Comparison of ENCODE assay signal across 13 mouse cellular contexts in the genomic region with DNA sequence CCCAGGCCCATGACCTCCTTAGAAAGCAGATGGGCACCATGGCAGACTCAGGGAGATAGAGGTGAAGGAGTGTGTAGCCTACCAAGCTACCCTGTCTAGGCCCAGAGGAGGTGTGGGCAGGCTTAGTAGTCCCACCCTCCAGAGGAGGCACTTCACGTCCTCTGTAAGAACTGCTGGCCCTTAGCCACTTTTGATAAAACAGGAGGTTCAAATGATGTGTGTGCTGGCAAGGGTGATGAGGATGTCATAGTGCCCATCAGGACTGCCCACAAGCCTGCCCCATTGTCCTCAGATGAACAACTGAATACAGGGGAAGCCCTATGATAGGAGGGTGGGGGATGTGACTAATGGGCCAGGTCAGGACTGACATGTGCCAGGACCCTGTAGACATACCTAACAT. TPM values are rescaled to one million over a fixed set of nuclear protein-coding genes. Genes with fewer than 3 reads are reported as not detected.
DNase-seq lines count a peak whose midpoint lies in the region; ATAC-seq and TF ChIP-seq lines count a peak whose summit lies in the region.
"Had no signal": no experiment of that assay in that cellular context is flagged by ENCODE, and none has a peak within 500 bp of the region (broad histone marks: within the 10 kb centered on the region; RNA-seq: fewer than 3 reads in every experiment).

No protein-coding gene starts in this region.

- peak overlapping the region; percentile 85 for H3K27ac ChIP-seq in heart, adult 2 months
- 0 out of 2 replicates have a peak overlapping the region, but pooled peaks have one; percentile 20 for H3K27ac ChIP-seq in liver, embryonic 12.5 days
- H3K27ac ChIP-seq in liver, embryonic 11.5 days (ENCODE audit: low read depth, low read length) = no peak overlapping the region
- no peak overlapping the region for H3K27ac ChIP-seq in thymus, adult 2 months (ENCODE audit: control insufficient read depth, insufficient read depth, low read length)

- H3K4me1 ChIP-seq in heart, adult 2 months (ENCODE audit: control insufficient read depth, insufficient read depth, low read length) = peaks cover 43% of the 10 kb centered on the region
- peaks cover 89% of the 10 kb centered on the region for H3K4me1 ChIP-seq in liver, embryonic 12.5 days
- peaks cover 47% of the 10 kb centered on the region for H3K4me1 ChIP-seq in liver, embryonic 11.5 days (replicated peaks; ENCODE audit: control insufficient read depth, insufficient read depth, low read length)
- peaks cover 36% of the 10 kb centered on the region for H3K4me1 ChIP-seq in thymus, adult 2 months (replicated peaks; ENCODE audit: control insufficient read depth, insufficient read depth, low read length)

- peaks cover 1% of the 10 kb centered on the region; the same call in 1 of the 2 replicates for H3K79me2 ChIP-seq in heart, adult 2 months (replicated peaks; ENCODE audit: control insufficient read depth, insufficient read depth, low read length)

- DNase-seq in heart, adult 2 months = peak in 1 of 2 experiments; percentile 47
- no peak for DNase-seq in heart, postnatal 14 days
- DNase-seq in liver, embryonic 11.5 days (ENCODE audit: low spot score) = no peak
- DNase-seq in heart, postnatal 10 days = peak; percentile 70
- no peak for DNase-seq in thymus, adult 2 months
- no peak for DNase-seq in testis, postnatal 14 days (ENCODE audit: low spot score)
- DNase-seq: adrenal gland, adult 2 months; embryo, embryonic 11 days; gastrocnemius, postnatal 36 days; kidney, postnatal 4 days had no signal

- no peak overlapping the region for H3K4me3 ChIP-seq in heart, adult 2 months
- no peak overlapping the region for H3K4me3 ChIP-seq in liver, embryonic 12.5 days
- H3K4me3 ChIP-seq in liver, embryonic 11.5 days (ENCODE audit: low read depth, low read length) = no peak overlapping the region
- H3K4me3 ChIP-seq in thymus, adult 2 months (ENCODE audit: control insufficient read depth, insufficient read depth, low read length) = no peak overlapping the region
- H3K4me3 ChIP-seq: forebrain, embryonic 10.5 days had no signal

- ATAC-seq in liver, embryonic 12.5 days = no peak
- no peak for ATAC-seq in liver, embryonic 11.5 days (replicated peaks; ENCODE audit: low FRiP score)
- peak; percentile 51 for ATAC-seq in megakaryocyte progenitor cell, adult 5-6 weeks (replicated peaks; ENCODE audit: poor library complexity)

- no peaks in the 10 kb centered on the region for H3K9me3 ChIP-seq in liver, embryonic 12.5 days (replicated peaks)
- no peaks in the 10 kb centered on the region for H3K9me3 ChIP-seq in liver, embryonic 11.5 days (ENCODE audit: control insufficient read depth, low read length)
- H3K9me3 ChIP-seq: forebrain, embryonic 10.5 days had no signal

- H3K9ac ChIP-seq in heart, adult 2 months (ENCODE audit: low read depth, low read length) = no peak overlapping the region
- H3K9ac ChIP-seq in liver, embryonic 12.5 days = no peak overlapping the region
- H3K9ac ChIP-seq in liver, embryonic 11.5 days (ENCODE audit: low read depth, low read length) = no peak overlapping the region

- no peaks in the 10 kb centered on the region for H3K27me3 ChIP-seq in heart, adult 2 months (ENCODE audit: control insufficient read depth, insufficient read depth, low read length)
- H3K27me3 ChIP-seq in liver, embryonic 12.5 days (replicated peaks) = no peaks in the 10 kb centered on the region
- no peaks in the 10 kb centered on the region for H3K27me3 ChIP-seq in liver, embryonic 11.5 days (replicated peaks; ENCODE audit: control insufficient read depth, insufficient read depth, low read length)
- no peaks in the 10 kb centered on the region for H3K27me3 ChIP-seq in thymus, adult 2 months (ENCODE audit: control insufficient read depth, insufficient read depth, low read length)

- WGBS in heart, adult 2 months = 7% methylated on average over 1 of the region's 1 CpGs
- WGBS in liver, embryonic 12.5 days (ENCODE audit: insufficient replicate concordance) = 32% methylated on average over 1 of the region's 1 CpGs
- WGBS in liver, embryonic 11.5 days = 46% methylated on average over 1 of the region's 1 CpGs
- WGBS in thymus, adult 2 months = 86% methylated on average over 1 of the region's 1 CpGs

- no peaks in the 10 kb centered on the region; the same call in 1 of the 2 replicates for H3K36me3 ChIP-seq in heart, adult 2 months (ENCODE audit: control insufficient read depth, insufficient read depth, low read length)
- H3K36me3 ChIP-seq in liver, embryonic 12.5 days = 0 out of 2 replicates have a peak, but pooled peaks cover 2% of the 10 kb centered on the region
- H3K36me3 ChIP-seq in liver, embryonic 11.5 days (ENCODE audit: control insufficient read depth, insufficient read depth, low read length) = no peaks in the 10 kb centered on the region
- no peaks in the 10 kb centered on the region for H3K36me3 ChIP-seq in thymus, adult 2 months (ENCODE audit: control insufficient read depth, insufficient read depth, low read length)

- TF ChIP-seq POLR2A in heart, adult 2 months (IDR thresholded peaks at IDR 0.05; ENCODE audit: insufficient read depth, low read depth, low read length) = no peak
- no peak for TF ChIP-seq POLR2A in thymus, adult 2 months (IDR thresholded peaks at IDR 0.05; ENCODE audit: control insufficient read depth, extremely low read depth, insufficient read depth, low read length, poor library complexity)

- intact Hi-C loops in heart, adult 2 months (cut with DNase I) = no loop called here
- intact Hi-C loops in heart, postnatal 14 days (cut with DNase I) = no loop called here
- intact Hi-C loops in heart, postnatal 10 days (cut with DNase I) = no loop called here

- no peak for TF ChIP-seq CTCF in heart, adult 2 months (IDR thresholded peaks at IDR 0.05)
- no peak for TF ChIP-seq CTCF in thymus, adult 2 months (IDR thresholded peaks at IDR 0.05; ENCODE audit: borderline replicate concordance, control insufficient read depth, extremely low read depth, insufficient read depth, low read length, poor library complexity)

- TF ChIP-seq EP300 in heart, adult 2 months (IDR thresholded peaks at IDR 0.05; ENCODE audit: insufficient read depth, low read depth, low read length) = peak; percentile 24; the same call in 1 of the 2 replicates

- H3K4me2 ChIP-seq in liver, embryonic 12.5 days = no peak overlapping the region
- no peak overlapping the region for H3K4me2 ChIP-seq in liver, embryonic 11.5 days

RNA-seq across cellular contexts. Expression of a gene that starts 13.6 kb away (rescaled TPM):
- total RNA-seq in heart, adult 2 months (2021) = 10 to 100 TPM in 1 of 2 experiments, 1 to 10 TPM in 1; 9.6 to 12.0 TPM
- 12.7 and 13.8 TPM in 2 replicates for polyA plus RNA-seq in heart, adult 2 months (2012; rRNA removed)
- 10 to 100 TPM; 15.5 to 16.5 TPM for total RNA-seq in heart, postnatal 14 days (2021)
- 13.1 TPM in 2 replicates for polyA plus RNA-seq in liver, embryonic 12.5 days (2016; fragmentation: Nextera tagmentation; extraction: Ambion mirVana)
- 20.3 and 20.7 TPM in 2 replicates for polyA plus RNA-seq in liver, embryonic 11.5 days (2014; fragmentation: Nextera tagmentation; extraction: Ambion mirVana)
- total RNA-seq in heart, postnatal 10 days (2021) = 10 to 100 TPM; 15.9 to 17.9 TPM
- total RNA-seq in megakaryocyte progenitor cell, adult 5-6 weeks (2015) = 8.5 and 8.7 TPM in 2 replicates
- 9.1 and 9.5 TPM in 2 replicates for total RNA-seq in megakaryocyte progenitor cell, adult 5-6 weeks (2017)
- polyA plus RNA-seq in thymus, adult 2 months (2012; rRNA removed) = 40.2 and 42.6 TPM in 2 replicates

RNA-seq across cellular contexts. Expression of a gene that starts 25.1 kb away (rescaled TPM):
- 10 to 100 TPM; 80.4 to 99.4 TPM for total RNA-seq in heart, adult 2 months (2021)
- polyA plus RNA-seq in heart, adult 2 months (2012; rRNA removed) = 111 and 121 TPM in 2 replicates
- total RNA-seq in heart, postnatal 14 days (2021) = 10 to 100 TPM; 75.3 to 76.6 TPM
- polyA plus RNA-seq in liver, embryonic 12.5 days (2016; fragmentation: Nextera tagmentation; extraction: Ambion mirVana) = 44.7 and 45.0 TPM in 2 replicates
- polyA plus RNA-seq in liver, embryonic 11.5 days (2014; fragmentation: Nextera tagmentation; extraction: Ambion mirVana) = 68.8 and 75.2 TPM in 2 replicates
- 10 to 100 TPM; 79.5 to 81.3 TPM for total RNA-seq in heart, postnatal 10 days (2021)
- 88.0 and 106 TPM in 2 replicates for total RNA-seq in megakaryocyte progenitor cell, adult 5-6 weeks (2015)
- 63.1 and 84.4 TPM in 2 replicates for total RNA-seq in megakaryocyte progenitor cell, adult 5-6 weeks (2017)
- polyA plus RNA-seq in thymus, adult 2 months (2012; rRNA removed) = 72.7 and 86.7 TPM in 2 replicates

RNA-seq across cellular contexts. Expression of a gene that starts 25.3 kb away (rescaled TPM):
- 100 to 1,000 TPM; 116 to 135 TPM for total RNA-seq in heart, adult 2 months (2021)
- 179 and 201 TPM in 2 replicates for polyA plus RNA-seq in heart, adult 2 months (2012; rRNA removed)
- total RNA-seq in heart, postnatal 14 days (2021) = 100 to 1,000 TPM; 150 to 163 TPM
- polyA plus RNA-seq in liver, embryonic 12.5 days (2016; fragmentation: Nextera tagmentation; extraction: Ambion mirVana) = 223 and 224 TPM in 2 replicates
- polyA plus RNA-seq in liver, embryonic 11.5 days (2014; fragmentation: Nextera tagmentation; extraction: Ambion mirVana) = 261 and 285 TPM in 2 replicates
- total RNA-seq in heart, postnatal 10 days (2021) = 100 to 1,000 TPM; 185 to 190 TPM
- total RNA-seq in megakaryocyte progenitor cell, adult 5-6 weeks (2015) = 74.6 and 90.4 TPM in 2 replicates
- total RNA-seq in megakaryocyte progenitor cell, adult 5-6 weeks (2017) = 114 and 133 TPM in 2 replicates
- 613 and 640 TPM in 2 replicates for polyA plus RNA-seq in thymus, adult 2 months (2012; rRNA removed)

RNA-seq across cellular contexts. Expression of a gene that starts 41.3 kb away (rescaled TPM):
- total RNA-seq in heart, adult 2 months (2021) = 10 to 100 TPM; 26.7 to 28.3 TPM
- polyA plus RNA-seq in heart, adult 2 months (2012; rRNA removed) = 40.3 and 41.6 TPM in 2 replicates
- total RNA-seq in heart, postnatal 14 days (2021) = 10 to 100 TPM; 25.8 to 27.7 TPM
- polyA plus RNA-seq in liver, embryonic 12.5 days (2016; fragmentation: Nextera tagmentation; extraction: Ambion mirVana) = 114 and 115 TPM in 2 replicates
- polyA plus RNA-seq in liver, embryonic 11.5 days (2014; fragmentation: Nextera tagmentation; extraction: Ambion mirVana) = 177 and 188 TPM in 2 replicates
- total RNA-seq in heart, postnatal 10 days (2021) = 10 to 100 TPM; 25.8 to 29.6 TPM
- total RNA-seq in megakaryocyte progenitor cell, adult 5-6 weeks (2015) = 26.1 and 39.0 TPM in 2 replicates
- total RNA-seq in megakaryocyte progenitor cell, adult 5-6 weeks (2017) = 42.9 and 45.4 TPM in 2 replicates
- 185 and 201 TPM in 2 replicates for polyA plus RNA-seq in thymus, adult 2 months (2012; rRNA removed)

RNA-seq across cellular contexts. Expression of a gene that starts 42.2 kb away (rescaled TPM):
- 1,000 to 10,000 TPM; 1,480 to 1,595 TPM for total RNA-seq in heart, adult 2 months (2021)
- polyA plus RNA-seq in heart, adult 2 months (2012; rRNA removed) = 439 and 626 TPM in 2 replicates
- total RNA-seq in heart, postnatal 14 days (2021) = 1,000 to 10,000 TPM; 1,458 to 1,541 TPM
- polyA plus RNA-seq in liver, embryonic 12.5 days (2016; fragmentation: Nextera tagmentation; extraction: Ambion mirVana) = 841 and 876 TPM in 2 replicates
- 1,024 and 1,077 TPM in 2 replicates for polyA plus RNA-seq in liver, embryonic 11.5 days (2014; fragmentation: Nextera tagmentation; extraction: Ambion mirVana)
- 1,000 to 10,000 TPM; 1,604 to 1,683 TPM for total RNA-seq in heart, postnatal 10 days (2021)
- total RNA-seq in megakaryocyte progenitor cell, adult 5-6 weeks (2015) = 3,077 and 3,244 TPM in 2 replicates
- 4,035 and 5,307 TPM in 2 replicates for total RNA-seq in megakaryocyte progenitor cell, adult 5-6 weeks (2017)
- polyA plus RNA-seq in thymus, adult 2 months (2012; rRNA removed) = 731 and 765 TPM in 2 replicates

Comparison
In these comparisons a context has a peak if more than half of its experiments do, and no peak if none do; other contexts are left out.
1. DNase-seq: peak in heart, postnatal 10 days (2 of 2); none in heart, postnatal 14 days (0 of 2), liver, embryonic 11.5 days (single experiment), thymus, adult 2 months (single experiment) and testis, postnatal 14 days (single experiment).
2. H3K27ac ChIP-seq: peak in heart, adult 2 months (single experiment) and liver, embryonic 12.5 days (single experiment); none in liver, embryonic 11.5 days (single experiment) and thymus, adult 2 months (single experiment).